Mouse (Mus musculus): ENCODE data around the gene Hoxb13. TPM values are rescaled to one million over a fixed set of nuclear protein-coding genes. Genes with fewer than 3 reads are reported as not detected.

The Hoxb13 gene
- not detected for total RNA-seq (2021)

DNA sequence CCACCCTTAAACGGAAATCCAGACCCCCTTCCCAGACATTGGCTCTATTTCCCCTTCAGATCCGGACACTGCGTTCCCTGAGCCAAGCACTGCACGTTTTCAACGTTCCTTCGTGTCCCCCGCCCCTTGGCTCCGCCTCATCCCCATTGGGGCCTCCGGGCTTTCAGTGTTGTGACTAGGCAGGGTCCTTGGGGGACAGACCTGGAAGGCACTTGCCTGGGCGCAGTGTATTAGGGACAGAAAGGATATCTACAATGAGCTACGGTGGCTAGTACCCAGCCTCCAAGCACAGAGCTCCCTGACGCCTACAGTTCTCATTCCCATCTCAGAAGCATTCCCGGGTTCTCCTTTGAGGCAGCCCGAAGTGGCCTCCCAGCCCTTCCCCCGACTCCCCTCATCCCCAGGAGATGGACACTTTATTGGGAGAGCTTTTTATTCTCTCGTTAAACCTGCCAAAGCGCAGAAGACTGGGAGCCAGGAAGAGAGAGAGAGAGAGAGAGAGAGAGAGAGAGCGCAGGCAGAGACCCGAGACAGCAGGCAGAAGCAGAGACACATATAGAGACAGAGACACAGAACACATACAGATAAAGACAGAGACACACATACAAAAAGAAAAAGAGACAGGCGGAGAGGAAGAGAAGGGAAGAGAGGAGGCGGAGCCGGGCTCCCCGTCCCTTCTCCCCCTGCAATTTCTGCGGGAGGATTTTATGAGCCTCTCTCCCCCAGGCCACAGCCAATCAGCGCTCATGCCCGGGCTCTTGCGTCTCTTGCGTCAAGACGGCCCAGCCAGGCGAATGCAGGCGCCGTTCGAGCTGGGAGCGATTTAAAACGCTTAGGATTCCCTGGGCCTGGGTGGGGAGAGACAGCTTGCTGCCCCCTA is at the start of gene Hoxb13:
TSS of gene Hoxb13 (plus strand) at position 796 of the 880 bp plus-strand sequence.
- no peak for DNase-seq
- intact Hi-C loops (cut with DNase I) = no loop called here

DNA sequence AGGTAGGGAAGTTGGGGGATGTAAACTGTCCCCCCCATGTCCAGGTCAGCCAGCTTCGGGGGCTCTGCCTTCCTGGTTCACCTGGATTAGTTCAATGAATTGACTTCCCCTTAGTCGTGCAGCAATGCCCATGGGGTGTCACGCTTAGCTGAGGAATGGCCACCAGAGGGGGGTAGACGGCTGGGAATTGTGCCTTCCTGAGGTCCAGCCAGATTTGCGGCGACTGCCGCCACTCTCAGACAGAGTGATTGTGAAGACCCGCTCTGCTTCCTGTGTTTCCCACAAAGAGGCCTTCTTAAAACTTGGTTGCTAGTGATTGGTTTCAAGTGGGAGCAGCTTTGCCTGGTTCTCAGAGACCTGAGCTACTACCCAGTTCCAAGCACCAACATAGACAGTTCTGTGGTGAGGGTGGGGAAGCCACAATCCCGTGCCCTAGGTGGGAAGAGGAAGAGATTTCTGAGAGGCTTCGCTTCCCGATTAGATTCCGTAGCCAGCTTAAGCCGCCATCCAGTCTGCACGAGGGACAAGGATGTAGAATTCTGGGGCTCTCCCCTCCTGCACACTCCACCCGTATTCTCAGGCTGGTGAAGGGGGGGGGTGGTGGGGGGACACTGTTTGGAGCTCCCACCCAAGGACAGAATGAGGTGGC is 48.4 kb upstream of the Hoxb13 start:
- intact Hi-C loops (cut with DNase I) = loop anchor here (1.0 kb wide), 1 partner anchor 90 kb away; no protein-coding TSS in a partner anchor
- peak; percentile 57 to 74 for DNase-seq

DNA sequence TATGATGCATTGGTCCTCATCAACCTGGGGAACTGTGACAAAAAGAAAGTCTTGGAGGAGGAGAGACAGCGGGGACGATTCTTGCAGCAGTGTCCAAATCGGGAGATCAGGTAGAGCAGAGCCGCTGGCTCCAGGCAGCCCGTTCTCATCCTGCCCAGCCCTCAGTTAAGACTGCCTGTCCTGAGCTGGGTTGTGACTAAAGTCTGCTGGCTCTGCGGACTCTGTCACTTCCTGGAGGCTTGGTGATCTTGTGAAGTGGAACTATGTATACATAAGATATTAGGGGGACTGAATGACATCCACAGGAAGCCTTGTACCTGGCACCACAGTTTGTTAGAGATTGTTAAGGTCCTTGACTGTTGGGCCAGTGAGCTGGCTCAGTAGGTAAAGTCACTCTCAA is 46.6 kb upstream of the Hoxb13 start:
- DNase-seq = no peak
- intact Hi-C loops (cut with DNase I) = no loop called here

DNA sequence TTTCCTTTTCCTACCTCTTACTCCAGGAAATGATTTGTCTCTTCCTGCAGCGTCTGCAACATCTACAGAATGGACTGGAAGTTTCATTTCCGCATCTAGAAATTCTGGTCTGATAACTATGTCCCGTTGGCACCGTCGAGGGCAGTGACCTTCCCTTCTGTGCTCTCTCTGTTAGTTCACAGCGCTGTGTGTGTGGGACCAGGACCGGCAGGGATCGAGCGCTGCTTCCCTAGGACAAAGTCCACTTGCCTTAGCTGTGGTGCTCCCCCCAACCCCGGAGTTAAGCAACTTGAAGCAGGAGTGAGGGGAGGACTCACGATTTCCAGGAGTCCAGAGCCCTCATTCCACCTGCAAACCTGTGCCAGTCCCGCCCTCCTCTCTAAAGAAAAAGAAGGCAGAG is 29.3 kb upstream of the Hoxb13 start:
- intact Hi-C loops (cut with DNase I) = loop anchor here (5.0 kb wide), 1 partner anchor 63 kb away; no protein-coding TSS in a partner anchor
- no peak for DNase-seq

DNA sequence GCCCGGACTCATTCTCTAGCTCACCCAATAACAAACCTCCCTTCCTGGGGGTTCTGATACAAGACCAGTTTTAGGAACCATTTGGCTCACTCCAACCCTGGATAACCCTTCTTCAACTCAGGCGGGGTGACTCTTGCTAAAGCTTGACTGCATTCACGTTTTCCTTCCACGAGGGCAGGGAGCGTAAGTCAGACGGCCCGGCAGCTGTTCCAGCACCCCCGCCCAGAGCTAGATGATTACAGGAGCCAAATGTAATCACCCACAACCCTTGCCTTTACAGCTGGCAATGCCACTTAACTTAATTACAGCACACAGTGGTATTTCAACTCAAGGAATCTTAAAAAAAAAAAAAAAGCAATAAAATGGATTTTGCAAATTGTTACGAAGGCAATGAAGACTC is 26.0 kb upstream of the Hoxb13 start:
- intact Hi-C loops (cut with DNase I) = no loop called here
- DNase-seq = no peak

DNA sequence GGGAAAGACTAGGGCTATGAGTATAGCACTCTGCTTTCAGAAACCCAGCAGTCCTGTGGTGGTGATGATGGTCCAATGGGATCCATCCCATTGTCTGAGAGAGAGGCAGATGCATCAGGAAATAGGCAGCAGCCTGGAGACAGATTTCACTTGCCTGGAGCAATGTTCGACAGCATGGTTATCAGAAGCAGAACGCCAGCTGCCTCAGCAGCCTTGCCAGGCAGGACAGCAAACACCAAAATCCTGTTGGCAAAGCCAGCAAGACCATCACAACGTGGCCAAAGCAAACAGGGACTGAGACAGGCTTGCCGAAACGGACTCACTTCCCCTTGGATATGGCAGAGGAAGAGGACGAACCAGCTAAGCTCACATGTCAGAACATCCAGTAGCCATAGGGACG is 25.1 kb upstream of the Hoxb13 start:
- no peak for DNase-seq
- intact Hi-C loops (cut with DNase I) = no loop called here

DNA sequence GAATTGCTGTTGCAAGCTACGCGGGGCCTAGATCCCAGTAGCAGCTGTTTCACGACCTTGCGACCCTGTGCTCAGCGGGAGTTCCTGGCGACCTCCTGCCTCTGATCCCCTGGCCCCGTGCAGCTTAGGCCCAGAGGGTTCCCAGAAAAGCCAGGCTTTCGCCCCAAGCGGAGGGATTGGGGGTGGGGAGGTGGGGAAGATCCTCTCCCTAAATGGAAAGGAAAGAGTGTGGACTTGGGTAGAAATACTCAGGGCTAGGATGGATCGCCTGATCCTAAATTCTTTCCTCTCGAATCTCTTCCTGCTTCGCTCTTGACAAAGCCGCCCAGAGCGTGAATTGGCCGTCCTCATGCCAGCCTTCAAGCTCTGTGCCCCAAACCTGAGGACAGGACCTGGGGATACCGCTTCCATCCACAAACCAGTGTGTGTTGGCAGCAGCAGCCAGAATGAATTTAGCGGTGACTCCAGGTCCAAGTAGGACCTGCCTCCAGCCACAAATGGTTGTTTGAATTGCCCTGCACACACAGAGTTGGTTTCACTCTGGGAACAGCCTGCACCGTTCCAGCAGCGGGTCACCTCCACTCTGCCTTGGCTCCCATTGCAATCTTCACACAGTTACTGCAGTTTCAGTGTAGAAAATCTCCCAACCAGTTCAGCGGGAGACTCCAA is 23.3 kb upstream of the Hoxb13 start:
- intact Hi-C loops (cut with DNase I) = no loop called here
- no peak for DNase-seq

DNA sequence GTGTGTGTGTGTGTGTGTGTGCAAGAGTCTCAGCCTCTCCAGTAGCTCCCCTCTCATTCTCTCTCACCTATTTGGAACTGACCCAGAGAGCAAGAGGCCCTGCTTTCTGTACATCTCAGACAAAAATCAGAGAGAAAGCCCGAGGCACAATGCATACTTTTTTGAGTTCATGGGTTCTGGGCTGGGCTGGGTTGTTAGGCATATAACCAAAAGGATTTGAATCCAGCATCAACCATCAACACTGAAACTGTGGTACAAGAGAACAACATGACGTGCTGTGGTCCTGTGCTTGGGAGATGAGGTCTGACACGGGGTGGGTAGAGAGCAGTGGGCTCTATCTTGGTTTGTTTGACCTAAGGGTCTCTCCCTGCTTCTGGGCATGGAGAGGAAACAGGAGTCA is 22.5 kb upstream of the Hoxb13 start:
- DNase-seq = no peak
- intact Hi-C loops (cut with DNase I) = no loop called here

DNA sequence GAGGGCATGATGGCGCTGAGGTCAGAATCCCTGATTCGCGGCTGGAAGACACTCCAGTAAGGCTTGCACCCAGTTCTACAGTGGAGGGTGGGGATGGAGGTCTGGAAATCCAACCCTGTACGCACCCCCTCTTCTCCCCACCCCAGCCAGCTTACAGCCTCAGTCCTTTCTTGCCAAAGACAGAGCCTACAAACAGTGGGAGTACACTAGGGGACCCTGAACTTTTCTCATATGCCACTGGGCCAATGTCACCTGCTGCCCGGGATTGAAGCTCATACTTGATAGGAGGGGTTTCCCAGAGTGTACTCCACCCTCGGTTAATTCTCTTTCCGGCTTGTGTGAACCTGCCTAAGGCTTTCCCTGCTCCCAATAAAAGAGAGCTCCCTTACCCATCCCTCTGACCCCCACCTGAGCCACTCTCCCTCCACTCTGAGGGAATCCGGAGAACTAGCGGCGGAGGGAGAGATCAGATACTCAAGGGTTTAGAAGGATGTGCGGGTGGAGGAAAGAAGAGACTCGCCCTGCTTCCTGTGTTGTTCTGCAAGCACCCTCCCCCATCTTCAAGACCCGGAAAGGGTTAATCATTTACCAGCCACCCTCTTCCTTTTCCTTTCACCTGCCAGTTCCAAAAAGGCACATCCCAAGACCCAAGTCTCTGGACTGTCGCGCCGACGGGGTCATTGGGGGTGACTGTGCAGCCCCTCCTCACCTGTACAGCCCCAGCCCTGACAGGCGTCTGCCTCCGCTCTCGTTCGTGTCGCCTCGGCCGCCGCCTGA is 21.4 kb upstream of the Hoxb13 start:
- no peak for DNase-seq
- intact Hi-C loops (cut with DNase I) = no loop called here

DNA sequence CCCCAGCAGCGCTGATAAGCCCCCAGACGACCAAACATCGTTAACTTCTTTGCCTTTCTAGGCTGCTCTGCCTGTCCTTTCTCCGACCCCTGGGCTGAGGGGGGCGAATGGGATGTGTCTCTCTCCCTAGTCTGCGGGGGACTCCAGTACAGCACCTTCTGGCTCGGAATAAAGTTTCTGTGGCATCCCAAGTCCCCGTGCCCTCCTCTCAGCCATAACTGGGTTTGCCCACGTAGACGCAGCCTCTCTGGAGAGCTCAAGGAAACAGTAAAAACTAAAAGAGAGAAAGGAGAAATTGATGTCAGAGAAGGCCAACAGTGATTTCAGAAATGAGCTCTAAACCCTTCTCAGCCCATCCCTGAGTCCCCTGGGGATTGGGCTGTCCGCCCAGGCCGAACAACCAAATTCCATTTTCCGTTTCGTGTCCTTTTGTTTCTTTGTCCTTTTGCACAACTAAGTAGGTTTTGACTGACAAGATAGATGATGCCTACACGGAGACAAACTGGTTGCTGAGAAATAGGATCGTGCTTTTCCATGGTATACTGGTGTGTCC is 20.8 kb upstream of the Hoxb13 start:
- no peak for DNase-seq
- intact Hi-C loops (cut with DNase I) = no loop called here

DNA sequence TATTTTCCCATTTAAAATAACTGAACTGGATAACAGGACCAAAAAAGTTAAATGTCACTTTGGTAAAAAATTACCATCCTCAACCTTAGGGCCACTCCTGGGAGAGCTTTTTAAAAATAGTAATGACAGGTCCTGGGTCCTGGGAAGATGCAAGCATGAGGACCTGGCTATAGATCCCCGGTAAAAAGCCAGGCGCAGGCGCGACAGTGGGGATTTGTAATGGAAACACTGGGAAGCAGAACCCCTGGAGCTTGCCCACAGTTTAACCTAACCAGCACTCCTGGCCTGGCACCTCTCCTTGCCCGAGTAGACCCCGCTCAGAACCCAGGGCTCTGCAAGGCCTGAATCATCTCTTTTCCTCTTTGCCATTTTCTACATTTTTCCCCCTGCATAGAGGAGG is 19.2 kb upstream of the Hoxb13 start:
- DNase-seq = no peak
- intact Hi-C loops (cut with DNase I) = no loop called here

DNA sequence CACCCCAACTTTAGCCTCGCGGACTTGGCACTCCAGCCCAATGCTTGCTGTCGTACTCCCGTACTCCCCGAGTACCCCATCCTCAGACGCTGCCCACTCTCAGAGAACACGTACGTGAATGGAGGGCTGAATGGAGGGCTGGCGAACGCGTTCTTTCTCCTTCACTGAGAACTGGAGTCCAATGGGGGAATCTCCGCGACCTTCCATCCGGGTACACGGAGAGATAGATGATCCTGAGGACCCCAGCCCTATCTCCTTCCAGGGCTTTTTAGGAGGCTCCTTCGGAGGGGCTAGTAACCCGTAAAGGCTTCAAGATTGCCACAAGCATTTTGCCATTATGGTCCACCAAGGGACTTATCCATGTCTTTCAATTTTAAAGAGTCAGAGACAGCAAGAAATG is 18.6 kb upstream of the Hoxb13 start:
- no peak for DNase-seq
- intact Hi-C loops (cut with DNase I) = no loop called here

DNA sequence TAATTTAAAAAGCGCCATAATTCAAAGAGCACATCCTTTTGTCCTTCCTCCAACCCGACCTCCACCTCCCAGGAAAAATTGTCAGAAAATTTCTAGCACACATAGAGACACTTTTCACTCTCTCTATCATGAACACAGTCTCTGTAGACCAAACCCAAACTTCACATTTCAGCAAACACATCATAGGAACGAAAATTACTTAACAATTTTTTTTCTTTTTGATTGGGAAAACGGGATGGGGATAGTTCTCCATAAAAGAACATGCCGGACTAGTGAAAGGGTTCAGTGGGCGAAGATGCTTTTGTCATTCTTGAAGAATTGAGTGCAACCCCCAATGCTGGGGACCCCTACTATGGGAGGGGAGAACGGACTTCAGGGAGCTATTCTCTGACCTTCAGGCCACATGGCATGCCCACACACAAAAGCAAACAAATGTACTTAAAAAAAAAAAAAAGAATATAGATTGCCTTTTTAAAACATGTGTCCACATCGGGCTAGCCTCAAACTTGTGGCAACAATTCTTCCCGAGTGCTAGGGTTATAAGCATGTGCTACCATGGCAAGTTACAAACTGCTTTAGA is 18.1 kb upstream of the Hoxb13 start:
- DNase-seq = no peak
- intact Hi-C loops (cut with DNase I) = no loop called here

DNA sequence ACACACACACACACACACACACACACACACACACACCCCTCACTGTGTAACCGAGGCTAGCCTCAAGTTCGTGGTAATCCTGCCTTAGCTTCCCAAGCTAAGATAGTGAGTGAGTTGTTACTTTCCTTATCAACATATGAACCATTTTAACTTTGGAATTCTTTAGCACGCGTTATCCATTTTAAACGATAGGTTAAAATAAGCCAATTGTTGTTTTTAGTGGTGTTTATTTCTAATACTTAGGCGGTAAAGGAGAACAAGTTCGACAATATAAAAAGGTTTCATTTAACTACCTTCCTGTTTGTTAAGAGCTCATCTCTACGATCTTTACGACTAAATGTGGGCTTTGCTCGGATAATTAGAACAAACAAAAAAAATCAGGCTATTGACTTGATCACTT is 17.3 kb upstream of the Hoxb13 start:
- DNase-seq = no peak
- intact Hi-C loops (cut with DNase I) = no loop called here

DNA sequence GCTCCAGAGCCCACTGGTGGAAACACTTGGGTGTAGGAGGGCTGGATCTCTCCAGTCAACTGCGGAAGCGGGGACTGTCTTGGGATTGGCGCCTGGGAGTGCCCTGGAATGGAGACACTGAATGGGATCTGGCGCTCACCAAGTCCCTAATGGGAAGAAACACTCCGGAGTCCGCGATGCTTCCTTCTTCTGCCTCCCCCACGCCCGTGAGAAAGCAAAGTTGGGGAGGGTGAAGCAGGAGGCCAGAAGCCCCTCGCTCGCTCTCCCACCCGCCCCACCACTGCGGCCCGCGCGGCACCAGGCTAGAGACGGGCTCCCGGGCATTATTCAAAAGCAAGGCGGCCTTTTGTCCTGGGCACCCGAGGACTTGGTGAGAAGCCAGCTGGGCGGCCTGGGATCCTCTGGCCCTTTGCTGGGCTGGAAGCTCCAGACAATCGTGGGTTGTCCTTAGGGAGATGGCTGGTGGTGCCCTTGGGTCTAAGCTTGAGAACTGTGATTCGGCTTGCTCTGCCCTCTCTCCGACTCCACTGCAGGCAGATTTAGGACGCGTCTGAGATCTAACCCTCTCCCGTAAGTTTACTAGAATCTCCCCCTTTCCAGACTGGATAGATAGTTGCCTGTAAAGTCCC is 16.5 kb upstream of the Hoxb13 start:
- intact Hi-C loops (cut with DNase I) = no loop called here
- DNase-seq = no peak

DNA sequence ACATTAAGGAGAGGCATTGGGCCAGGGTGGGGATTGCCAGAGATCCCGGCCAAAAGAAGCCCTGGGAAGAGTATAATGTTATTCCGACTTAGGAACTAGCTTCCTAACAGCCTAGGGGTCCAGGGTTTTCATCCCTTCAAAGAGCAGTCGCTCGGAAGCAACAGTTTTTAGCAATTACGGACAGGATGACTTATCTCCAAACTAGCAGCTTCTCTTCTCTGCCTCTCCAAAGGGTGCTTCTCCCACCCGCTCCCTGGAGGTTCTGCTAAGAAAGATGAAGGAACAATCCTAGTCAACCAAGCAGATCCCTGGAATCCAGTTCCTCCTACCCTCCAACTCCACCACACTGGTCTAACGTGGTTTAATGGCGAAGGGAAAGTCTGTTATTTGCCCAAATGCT is 15.8 kb upstream of the Hoxb13 start:
- intact Hi-C loops (cut with DNase I) = no loop called here
- DNase-seq = no peak

DNA sequence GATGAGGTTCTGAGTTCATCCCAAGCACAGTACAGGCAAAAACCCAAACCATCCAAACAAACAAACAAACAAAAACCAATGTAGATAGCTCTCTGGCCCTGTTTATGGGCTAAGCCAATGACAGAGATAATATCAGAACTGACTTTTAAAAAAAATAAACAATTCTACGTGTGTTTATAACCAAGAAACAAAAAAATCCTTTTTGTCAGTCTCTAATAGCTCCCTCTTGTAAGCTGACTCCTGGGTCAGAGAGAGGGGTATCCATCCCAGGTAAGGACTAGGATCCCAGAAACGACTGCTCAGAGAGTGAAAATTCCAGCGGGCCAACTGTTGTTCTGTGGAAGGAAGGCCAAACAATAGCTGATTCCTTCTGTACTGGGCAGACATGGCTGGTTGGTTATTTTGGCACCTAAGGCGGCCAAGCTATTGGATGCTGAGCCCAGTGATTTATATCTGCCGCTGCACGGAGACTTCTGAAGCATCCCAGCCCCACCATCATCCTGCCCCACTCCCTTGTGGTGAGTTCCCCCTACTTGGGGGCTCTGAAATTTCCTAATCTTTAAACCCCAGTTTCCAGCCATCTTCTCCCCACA is 15.1 kb upstream of the Hoxb13 start:
- intact Hi-C loops (cut with DNase I) = no loop called here
- DNase-seq = no peak

DNA sequence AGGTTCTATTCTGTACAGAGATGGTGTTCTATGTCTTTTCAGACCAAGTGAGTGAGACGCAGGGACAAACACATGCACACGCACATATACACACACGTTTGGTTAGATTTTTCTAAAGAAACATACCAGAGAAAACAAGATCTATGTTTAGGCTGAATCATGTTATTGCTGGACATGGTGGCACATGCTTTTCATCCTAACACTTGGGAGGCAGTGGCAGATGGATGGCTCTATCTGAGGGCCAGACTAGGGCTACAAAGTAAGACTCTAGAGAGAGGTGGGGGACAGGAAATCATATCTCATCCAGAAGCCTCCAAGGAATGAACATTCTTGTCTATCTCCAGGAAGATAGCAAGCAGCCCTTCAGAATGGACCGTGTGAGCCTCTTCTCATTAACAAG is 13.1 kb upstream of the Hoxb13 start:
- DNase-seq = no peak
- intact Hi-C loops (cut with DNase I) = no loop called here

DNA sequence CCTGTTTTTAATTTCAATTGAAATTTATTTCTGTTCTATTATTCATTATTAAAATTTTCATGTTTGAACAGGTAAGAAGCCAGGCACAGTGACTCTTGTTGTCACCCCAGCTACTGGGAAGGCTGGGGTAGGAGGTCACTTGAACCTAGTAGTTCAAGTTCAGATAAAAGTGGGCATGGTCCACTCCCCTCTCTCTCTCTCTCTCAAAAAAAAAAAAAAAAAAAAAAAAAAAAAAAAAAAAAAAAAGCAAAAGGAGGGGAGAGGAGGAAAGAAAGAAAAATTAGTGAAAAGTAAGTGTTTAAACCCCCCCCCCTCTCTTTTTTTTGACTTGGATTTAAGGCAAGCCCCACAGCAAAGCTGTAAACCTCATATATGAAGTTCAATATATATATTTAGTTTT is 9.9 kb upstream of the Hoxb13 start:
- DNase-seq = no peak
- intact Hi-C loops (cut with DNase I) = no loop called here

All from heart, postnatal 36 days (tissue).